ENCODE assay signal across 8 mouse cellular contexts in genomic region chr2:136149530-136149929, GRCm38 (mm10).
DNase-seq lines count a peak whose midpoint lies in the region; ATAC-seq lines count a peak whose summit lies in the region.

No protein-coding gene starts in this region.

- H3K9me3 ChIP-seq in forebrain, embryonic 11.5 days (ENCODE audit: control insufficient read depth, low read length): no peaks in the 10 kb centered on the region
- no peaks in the 10 kb centered on the region for H3K9me3 ChIP-seq in forebrain, embryonic 10.5 days
- no peaks in the 10 kb centered on the region for H3K9me3 ChIP-seq in embryonic facial prominence, embryonic 14.5 days (ENCODE audit: control insufficient read depth, low read length)
- no peaks in the 10 kb centered on the region for H3K9me3 ChIP-seq in limb, embryonic 13.5 days

- H3K36me3 ChIP-seq in forebrain, embryonic 11.5 days (ENCODE audit: control insufficient read depth, insufficient read depth, low read length): no peaks in the 10 kb centered on the region; the same call in 1 of the 2 replicates
- no peaks in the 10 kb centered on the region for H3K36me3 ChIP-seq in forebrain, embryonic 10.5 days (replicated peaks)
- no peaks in the 10 kb centered on the region for H3K36me3 ChIP-seq in embryonic facial prominence, embryonic 14.5 days (ENCODE audit: control insufficient read depth, insufficient read depth, low read length)
- no peaks in the 10 kb centered on the region for H3K36me3 ChIP-seq in limb, embryonic 13.5 days

- H3K4me2 ChIP-seq in forebrain, embryonic 11.5 days (ENCODE audit: low read depth, low read length, severe bottlenecking): no peak overlapping the region
- no peak overlapping the region for H3K4me2 ChIP-seq in embryonic facial prominence, embryonic 14.5 days (ENCODE audit: low read depth, low read length)
- no peak overlapping the region for H3K4me2 ChIP-seq in limb, embryonic 13.5 days (replicated peaks)

- H3K27me3 ChIP-seq in forebrain, embryonic 11.5 days (ENCODE audit: control insufficient read depth, insufficient read depth, low read length): no peaks in the 10 kb centered on the region
- H3K27me3 ChIP-seq in forebrain, embryonic 10.5 days (ENCODE audit: poor library complexity, severe bottlenecking): no peaks in the 10 kb centered on the region
- H3K27me3 ChIP-seq in embryonic facial prominence, embryonic 14.5 days (replicated peaks; ENCODE audit: control insufficient read depth, insufficient read depth, low read length): no peaks in the 10 kb centered on the region
- no peaks in the 10 kb centered on the region for H3K27me3 ChIP-seq in limb, embryonic 13.5 days

- H3K9ac ChIP-seq in forebrain, embryonic 11.5 days (ENCODE audit: low read length): no peak overlapping the region
- no peak overlapping the region for H3K9ac ChIP-seq in embryonic facial prominence, embryonic 14.5 days (ENCODE audit: low read depth, low read length)
- no peak overlapping the region for H3K9ac ChIP-seq in limb, embryonic 13.5 days

- WGBS in forebrain, embryonic 11.5 days: 42% methylated on average over 4 of the region's 4 CpGs
- WGBS in forebrain, embryonic 10.5 days: 46% methylated on average over 4 of the region's 4 CpGs
- 32% methylated on average over 4 of the region's 4 CpGs for WGBS in embryonic facial prominence, embryonic 14.5 days
- 25% methylated on average over 4 of the region's 4 CpGs for WGBS in limb, embryonic 13.5 days

- no peak overlapping the region for H3K4me3 ChIP-seq in forebrain, embryonic 11.5 days (ENCODE audit: low read depth, low read length)
- H3K4me3 ChIP-seq in forebrain, embryonic 10.5 days: no peak overlapping the region
- H3K4me3 ChIP-seq in embryonic facial prominence, embryonic 14.5 days (ENCODE audit: low read depth, low read length): no peak overlapping the region
- H3K4me3 ChIP-seq in limb, embryonic 13.5 days: no peak overlapping the region

- ATAC-seq in forebrain, embryonic 11.5 days (replicated peaks; ENCODE audit: low FRiP score): peak; percentile 47
- ATAC-seq in embryonic facial prominence, embryonic 14.5 days (ENCODE audit: low read depth): peak; percentile 41; the same call in 1 of the 2 replicates
- peak; percentile 73; the same call in 1 of the 2 replicates for ATAC-seq in limb, embryonic 13.5 days (ENCODE audit: low FRiP score, low read depth)

- H3K4me1 ChIP-seq in forebrain, embryonic 11.5 days (replicated peaks; ENCODE audit: control insufficient read depth, insufficient read depth, low read length): no peaks in the 10 kb centered on the region
- no peaks in the 10 kb centered on the region for H3K4me1 ChIP-seq in forebrain, embryonic 10.5 days
- H3K4me1 ChIP-seq in embryonic facial prominence, embryonic 14.5 days (ENCODE audit: control insufficient read depth, insufficient read depth, low read length): no peaks in the 10 kb centered on the region
- H3K4me1 ChIP-seq in limb, embryonic 13.5 days: no peaks in the 10 kb centered on the region

- no peak for DNase-seq in forebrain, embryonic 11.5 days (ENCODE audit: low spot score)
- no peak for DNase-seq in forebrain, embryonic 10.5 days (ENCODE audit: extremely low spot score, low spot score)
- peak; percentile 43 for DNase-seq in ES-CJ7 (ENCODE audit: low read depth, low spot score)
- peak; percentile 62 for DNase-seq in embryonic facial prominence, embryonic 14.5 days (ENCODE audit: low spot score)
- DNase-seq in retina, postnatal 7 days (ENCODE audit: low read depth, low spot score): peak; percentile 37
- no peak for DNase-seq in spleen, postnatal 10 days (ENCODE audit: low spot score in 2 of 2)
- DNase-seq in frontal cortex, postnatal 14 days (ENCODE audit: low spot score in 2 of 2): no peak

- no peak overlapping the region for H3K27ac ChIP-seq in forebrain, embryonic 11.5 days (ENCODE audit: low read depth, low read length)
- H3K27ac ChIP-seq in forebrain, embryonic 10.5 days: no peak overlapping the region
- no peak overlapping the region for H3K27ac ChIP-seq in embryonic facial prominence, embryonic 14.5 days (replicated peaks; ENCODE audit: low read depth, low read length)
- no peak overlapping the region for H3K27ac ChIP-seq in limb, embryonic 13.5 days

Comparison
In these comparisons a context has a peak if more than half of its experiments do, and no peak if none do; other contexts are left out.
1. DNase-seq: peak in ES-CJ7 (single experiment), embryonic facial prominence, embryonic 14.5 days (single experiment) and retina, postnatal 7 days (single experiment); none in forebrain, embryonic 11.5 days (single experiment), forebrain, embryonic 10.5 days (single experiment), spleen, postnatal 10 days (0 of 2) and frontal cortex, postnatal 14 days (0 of 2).
2. Peak in every context shown above with its lines, with median percentiles within 50 percentile points of each other: ATAC-seq.